Comparison of ENCODE assay signal across 25 mouse cellular contexts in genomic region chr19:31099369-31099768, GRCm38 (mm10). TPM values are rescaled to one million over a fixed set of nuclear protein-coding genes. Genes with fewer than 3 reads are reported as not detected.
DNase-seq lines count a peak whose midpoint lies in the region; ATAC-seq and TF ChIP-seq lines count a peak whose summit lies in the region.
"Had no signal": no experiment of that assay in that cellular context is flagged by ENCODE, and none has a peak within 500 bp of the region (broad histone marks: within the 10 kb centered on the region; RNA-seq: fewer than 3 reads in every experiment).

No protein-coding gene starts in this region.

- H3K9me3 ChIP-seq in kidney, embryonic 15.5 days (replicated peaks) = no peaks in the 10 kb centered on the region
- H3K9me3 ChIP-seq in liver, embryonic 12.5 days (replicated peaks) = no peaks in the 10 kb centered on the region
- no peaks in the 10 kb centered on the region for H3K9me3 ChIP-seq in liver, embryonic 11.5 days (ENCODE audit: control insufficient read depth, low read length)
- H3K9me3 ChIP-seq in liver, embryonic 14.5 days (ENCODE audit: control insufficient read depth, low read length) = no peaks in the 10 kb centered on the region
- H3K9me3 ChIP-seq in liver, embryonic 15.5 days (replicated peaks) = no peaks in the 10 kb centered on the region
- H3K9me3 ChIP-seq: embryonic facial prominence, embryonic 13.5 days; embryonic facial prominence, embryonic 15.5 days; forebrain, embryonic 10.5 days; forebrain, embryonic 12.5 days had no signal

- no peaks in the 10 kb centered on the region for H3K4me1 ChIP-seq in kidney, embryonic 15.5 days
- peaks cover 24% of the 10 kb centered on the region for H3K4me1 ChIP-seq in liver, embryonic 12.5 days
- no peaks in the 10 kb centered on the region; the same call in 1 of the 2 replicates for H3K4me1 ChIP-seq in liver, embryonic 11.5 days (replicated peaks; ENCODE audit: control insufficient read depth, insufficient read depth, low read length)
- peaks cover 0 to 7% of the 10 kb centered on the region in 2 experiments; a peak in 3 of 4 replicates for H3K4me1 ChIP-seq in liver, embryonic 14.5 days (replicated peaks; ENCODE audit: control insufficient read depth in 2 of 2, insufficient read depth in 2 of 2, low read length in 1 of 2)
- H3K4me1 ChIP-seq in liver, embryonic 15.5 days (replicated peaks) = peaks cover 18% of the 10 kb centered on the region
- H3K4me1 ChIP-seq: embryonic facial prominence, embryonic 13.5 days; embryonic facial prominence, embryonic 15.5 days; forebrain, embryonic 10.5 days; forebrain, embryonic 12.5 days had no signal

- H3K9ac ChIP-seq in kidney, embryonic 15.5 days = no peak overlapping the region
- no peak overlapping the region for H3K9ac ChIP-seq in liver, embryonic 12.5 days
- H3K9ac ChIP-seq in liver, embryonic 11.5 days (ENCODE audit: low read depth, low read length) = no peak overlapping the region
- H3K9ac ChIP-seq in liver, embryonic 14.5 days (replicated peaks) = no peak overlapping the region
- no peak overlapping the region for H3K9ac ChIP-seq in liver, embryonic 15.5 days
- H3K9ac ChIP-seq: embryonic facial prominence, embryonic 13.5 days; embryonic facial prominence, embryonic 15.5 days; forebrain, embryonic 12.5 days had no signal

- WGBS in kidney, embryonic 15.5 days = 78% methylated on average over 3 of the region's 3 CpGs
- WGBS in liver, embryonic 12.5 days (ENCODE audit: insufficient replicate concordance) = 29% methylated on average over 3 of the region's 3 CpGs
- 45% methylated on average over 3 of the region's 3 CpGs for WGBS in liver, embryonic 11.5 days
- 22% methylated on average over 3 of the region's 3 CpGs for WGBS in liver, embryonic 14.5 days (ENCODE audit: insufficient replicate concordance)
- WGBS in liver, embryonic 15.5 days (ENCODE audit: insufficient replicate concordance) = 27% methylated on average over 3 of the region's 3 CpGs

- no peak overlapping the region for H3K27ac ChIP-seq in kidney, embryonic 15.5 days
- no peak overlapping the region for H3K27ac ChIP-seq in liver, embryonic 12.5 days
- H3K27ac ChIP-seq in liver, embryonic 11.5 days (ENCODE audit: low read depth, low read length) = no peak overlapping the region
- no peak overlapping the region for H3K27ac ChIP-seq in liver, embryonic 14.5 days
- 0 out of 2 replicates have a peak overlapping the region, but pooled peaks have one; percentile 24 for H3K27ac ChIP-seq in liver, embryonic 15.5 days (replicated peaks)
- H3K27ac ChIP-seq: embryonic facial prominence, embryonic 13.5 days; embryonic facial prominence, embryonic 15.5 days; forebrain, embryonic 10.5 days; forebrain, embryonic 12.5 days had no signal

- ATAC-seq in kidney, embryonic 15.5 days (replicated peaks; ENCODE audit: low FRiP score) = no peak
- ATAC-seq in liver, embryonic 12.5 days = peak; percentile 64
- no peak; the same call in 1 of the 2 replicates for ATAC-seq in liver, embryonic 11.5 days (replicated peaks; ENCODE audit: low FRiP score)
- ATAC-seq in liver, embryonic 14.5 days (ENCODE audit: insufficient read depth) = peak; percentile 43; the same call in 1 of the 2 replicates
- ATAC-seq in liver, embryonic 15.5 days (ENCODE audit: insufficient read depth) = no peak
- no peak for ATAC-seq in megakaryocyte, adult 5-6 weeks (ENCODE audit: poor library complexity, severe bottlenecking)
- ATAC-seq in granulocyte monocyte progenitor cell, adult 5-6 weeks (replicated peaks; ENCODE audit: poor library complexity, severe bottlenecking) = no peak
- ATAC-seq: forebrain, embryonic 14.5 days had no signal

- no peak overlapping the region for H3K4me3 ChIP-seq in kidney, embryonic 15.5 days (replicated peaks)
- no peak overlapping the region for H3K4me3 ChIP-seq in liver, embryonic 12.5 days
- H3K4me3 ChIP-seq in liver, embryonic 11.5 days (ENCODE audit: low read depth, low read length) = no peak overlapping the region
- no peak overlapping the region for H3K4me3 ChIP-seq in liver, embryonic 14.5 days (ENCODE audit: insufficient read depth in 1 of 2, low read depth in 2 of 2, low read length in 2 of 2)
- H3K4me3 ChIP-seq in liver, embryonic 15.5 days (replicated peaks) = no peak overlapping the region
- H3K4me3 ChIP-seq: embryonic facial prominence, embryonic 13.5 days; embryonic facial prominence, embryonic 15.5 days; erythroblast, embryonic 14.5 days; forebrain, embryonic 10.5 days; forebrain, embryonic 12.5 days had no signal

- no peaks in the 10 kb centered on the region for H3K27me3 ChIP-seq in kidney, embryonic 15.5 days
- H3K27me3 ChIP-seq in liver, embryonic 12.5 days (replicated peaks) = no peaks in the 10 kb centered on the region
- H3K27me3 ChIP-seq in liver, embryonic 11.5 days (replicated peaks; ENCODE audit: control insufficient read depth, insufficient read depth, low read length) = no peaks in the 10 kb centered on the region
- H3K27me3 ChIP-seq in liver, embryonic 14.5 days (ENCODE audit: control insufficient read depth, insufficient read depth, low read length) = no peaks in the 10 kb centered on the region
- no peaks in the 10 kb centered on the region for H3K27me3 ChIP-seq in liver, embryonic 15.5 days
- H3K27me3 ChIP-seq: embryonic facial prominence, embryonic 13.5 days; embryonic facial prominence, embryonic 15.5 days; forebrain, embryonic 12.5 days had no signal

- no peak overlapping the region for H3K4me2 ChIP-seq in kidney, embryonic 15.5 days
- no peak overlapping the region for H3K4me2 ChIP-seq in liver, embryonic 12.5 days
- no peak overlapping the region for H3K4me2 ChIP-seq in liver, embryonic 11.5 days
- H3K4me2 ChIP-seq in liver, embryonic 14.5 days (ENCODE audit: low read depth) = no peak overlapping the region
- H3K4me2 ChIP-seq in liver, embryonic 15.5 days = no peak overlapping the region
- H3K4me2 ChIP-seq: embryonic facial prominence, embryonic 13.5 days; embryonic facial prominence, embryonic 15.5 days; forebrain, embryonic 12.5 days had no signal

- no peak for TF ChIP-seq CTCF in liver, embryonic 14.5 days (IDR thresholded peaks at IDR 0.05; ENCODE audit: low read depth)

- peak; percentile 10 for DNase-seq in kidney, adult 9 months
- DNase-seq in liver, embryonic 11.5 days (ENCODE audit: low spot score) = no peak
- peak in 1 of 3 experiments; percentile 16 for DNase-seq in liver, embryonic 14.5 days (ENCODE audit: low read depth in 3 of 3, low spot score in 3 of 3)
- DNase-seq: adrenal gland, adult 2 months; adrenal gland, postnatal 10 days; adrenal gland, postnatal 25 days; cerebellum, adult 11 months; cerebellum, adult 18-20 months; cerebellum, adult 8-10 months; cerebellum, adult 9-11 months; cerebellum, postnatal 14 days; cerebellum, postnatal 36 days; embryo, embryonic 11 days had no signal

- no peaks in the 10 kb centered on the region for H3K36me3 ChIP-seq in kidney, embryonic 15.5 days
- no peaks in the 10 kb centered on the region for H3K36me3 ChIP-seq in liver, embryonic 12.5 days
- H3K36me3 ChIP-seq in liver, embryonic 11.5 days (ENCODE audit: control insufficient read depth, insufficient read depth, low read length) = no peaks in the 10 kb centered on the region
- H3K36me3 ChIP-seq in liver, embryonic 14.5 days (replicated peaks; ENCODE audit: control insufficient read depth, insufficient read depth, low read depth) = no peaks in the 10 kb centered on the region
- no peaks in the 10 kb centered on the region for H3K36me3 ChIP-seq in liver, embryonic 15.5 days (replicated peaks)
- H3K36me3 ChIP-seq: embryonic facial prominence, embryonic 13.5 days; embryonic facial prominence, embryonic 15.5 days; forebrain, embryonic 10.5 days; forebrain, embryonic 12.5 days had no signal

- no peak for TF ChIP-seq EP300 in liver, embryonic 14.5 days (IDR thresholded peaks at IDR 0.05; ENCODE audit: low read depth)

RNA-seq across cellular contexts. Expression of gene Cstf2t, which starts 16.7 kb away (rescaled TPM):
- polyA plus RNA-seq in kidney, embryonic 15.5 days (2015; fragmentation: Nextera tagmentation; extraction: Ambion mirVana) = 47.1 and 51.5 TPM in 2 replicates
- polyA plus RNA-seq in liver, embryonic 12.5 days (2016; fragmentation: Nextera tagmentation; extraction: Ambion mirVana) = 21.3 and 22.1 TPM in 2 replicates
- 21.4 and 22.6 TPM in 2 replicates for polyA plus RNA-seq in liver, embryonic 11.5 days (2014; fragmentation: Nextera tagmentation; extraction: Ambion mirVana)
- 5.1 and 6.5 TPM in 2 replicates for polyA plus RNA-seq in liver, embryonic 14.5 days (2012; rRNA removed)
- polyA plus RNA-seq in liver, embryonic 14.5 days (2014; fragmentation: Nextera tagmentation; extraction: Ambion mirVana) = 8.3 and 9.4 TPM in 2 replicates
- 12.1 and 12.3 TPM in 2 replicates for polyA plus RNA-seq in liver, embryonic 15.5 days (2015; fragmentation: Nextera tagmentation; extraction: Ambion mirVana)
- total RNA-seq in megakaryocyte, adult 5-6 weeks (2015) = 21.2 and 24.0 TPM in 2 replicates
- 30.8 and 31.8 TPM in 2 replicates for total RNA-seq in megakaryocyte, adult 5-6 weeks (2017)
- total RNA-seq in granulocyte monocyte progenitor cell, adult 5-6 weeks (2014; fragmentation: Nextera tagmentation) = 15.6 and 15.9 TPM in 2 replicates
- 33.2 and 36.8 TPM in 2 replicates for total RNA-seq in granulocyte monocyte progenitor cell, adult 5-6 weeks (2017)
- total RNA-seq: MEL had no signal

Comparison
In these comparisons a context has a peak if more than half of its experiments do, and no peak if none do; other contexts are left out.
1. ATAC-seq: peak in liver, embryonic 12.5 days (single experiment) and liver, embryonic 14.5 days (single experiment); none in kidney, embryonic 15.5 days (single experiment), liver, embryonic 11.5 days (single experiment), liver, embryonic 15.5 days (single experiment), megakaryocyte, adult 5-6 weeks (single experiment) and granulocyte monocyte progenitor cell, adult 5-6 weeks (single experiment).